Mouse (Mus musculus) ES-E14 (cell line): ENCODE measurements around the gene BC049715.

Experiments
- CHD2 ChIP-seq: IDR thresholded peaks from 2 replicates; pipeline ENCODE4 v1.6.1; 2014; ENCODE audit warnings: mild to moderate bottlenecking, low read depth, low read length, inconsistent platforms
- HCFC1 ChIP-seq: IDR thresholded peaks from 2 replicates; pipeline ENCODE4 v1.6.1; 2012; ENCODE audit warnings: low read length, inconsistent platforms, borderline replicate concordance; ENCODE audit not compliant: insufficient read depth
- MAFK ChIP-seq: IDR thresholded peaks from 2 replicates; pipeline ENCODE4 v1.6.1; 2014; ENCODE audit warnings: mild to moderate bottlenecking, low read depth, low read length, inconsistent platforms; ENCODE audit not compliant: insufficient read depth
- ZC3H11A ChIP-seq: IDR thresholded peaks from 2 replicates; pipeline ENCODE4 v1.6.1; 2012; ENCODE audit warnings: low read depth, mild to moderate bottlenecking, inconsistent platforms, low read length, borderline replicate concordance
- ZNF384 ChIP-seq: IDR thresholded peaks from 2 replicates; pipeline ENCODE4 v1.6.1; 2012; ENCODE audit warnings: low read depth, low read length, inconsistent platforms

DNA sequence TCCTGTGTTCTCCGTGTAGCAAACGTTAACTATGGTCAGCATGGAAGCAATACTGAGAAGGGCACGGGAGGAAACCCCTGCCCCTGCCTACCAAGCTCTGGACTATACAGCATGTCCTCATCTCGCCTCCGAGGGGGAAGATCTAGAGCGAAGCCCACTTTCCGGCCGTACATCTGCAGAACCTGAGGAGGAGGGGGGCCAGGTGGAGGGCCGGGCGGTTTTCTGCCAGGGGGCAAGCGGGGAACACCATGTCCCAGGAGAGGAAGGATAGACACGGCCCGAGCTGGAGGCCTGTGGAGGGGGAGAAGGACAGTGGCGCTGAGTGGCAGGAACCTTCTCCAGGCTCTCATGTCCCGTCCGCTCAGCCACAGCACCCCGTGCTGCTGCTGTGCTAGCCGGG is 6.3 kb upstream of the BC049715 start:
- TF ChIP-seq CHD2: no peak
- no peak for TF ChIP-seq HCFC1
- TF ChIP-seq ZC3H11A: no peak
- TF ChIP-seq ZNF384: no peak
- TF ChIP-seq MAFK: no peak
